Mouse (Mus musculus): ENCODE measurements around the gene Macrod1.

DNA sequence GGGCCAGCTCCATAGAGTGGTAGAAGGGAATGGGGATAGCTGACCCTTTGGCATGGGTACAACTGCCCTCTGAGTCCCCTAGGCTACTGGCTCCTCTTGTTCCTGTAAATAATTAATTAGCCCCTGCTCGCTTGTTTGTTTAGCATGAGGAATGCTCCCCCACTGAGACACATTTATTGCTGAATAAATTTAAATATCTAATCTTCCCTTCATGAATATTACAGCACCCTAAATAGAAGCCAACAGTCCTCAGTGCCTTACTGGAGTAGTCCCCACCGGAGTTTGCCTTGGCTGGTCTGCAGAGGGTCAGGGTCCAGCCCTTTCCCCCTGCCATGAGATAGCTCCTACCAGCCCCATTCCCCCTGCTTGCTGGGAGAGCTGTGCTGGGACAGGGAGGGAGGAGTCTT is 136.0 kb downstream of the Macrod1 start:
- TF ChIP-seq CTCF (IDR thresholded peaks at IDR 0.05; ENCODE audit: low read depth, low read length), result no peak
- no peak for TF ChIP-seq POLR2A (IDR thresholded peaks at IDR 0.05; ENCODE audit: borderline replicate concordance, low read depth, low read length)

Measured in bone marrow macrophage, adult 2 months (primary cell).